Mouse (Mus musculus) frontal cortex, postnatal 10 days (tissue): Measurements from ENCODE around the gene Lrsam1.

Experiments
- DNase-seq, 2 experiments: peaks; one replicate each; pipeline ENCODE4 v3.0.0; 2022; ENCODE audit warnings: low spot score in 2 of 2, mixed read lengths in 1 of 2

Lrsam1 gene

DNA sequence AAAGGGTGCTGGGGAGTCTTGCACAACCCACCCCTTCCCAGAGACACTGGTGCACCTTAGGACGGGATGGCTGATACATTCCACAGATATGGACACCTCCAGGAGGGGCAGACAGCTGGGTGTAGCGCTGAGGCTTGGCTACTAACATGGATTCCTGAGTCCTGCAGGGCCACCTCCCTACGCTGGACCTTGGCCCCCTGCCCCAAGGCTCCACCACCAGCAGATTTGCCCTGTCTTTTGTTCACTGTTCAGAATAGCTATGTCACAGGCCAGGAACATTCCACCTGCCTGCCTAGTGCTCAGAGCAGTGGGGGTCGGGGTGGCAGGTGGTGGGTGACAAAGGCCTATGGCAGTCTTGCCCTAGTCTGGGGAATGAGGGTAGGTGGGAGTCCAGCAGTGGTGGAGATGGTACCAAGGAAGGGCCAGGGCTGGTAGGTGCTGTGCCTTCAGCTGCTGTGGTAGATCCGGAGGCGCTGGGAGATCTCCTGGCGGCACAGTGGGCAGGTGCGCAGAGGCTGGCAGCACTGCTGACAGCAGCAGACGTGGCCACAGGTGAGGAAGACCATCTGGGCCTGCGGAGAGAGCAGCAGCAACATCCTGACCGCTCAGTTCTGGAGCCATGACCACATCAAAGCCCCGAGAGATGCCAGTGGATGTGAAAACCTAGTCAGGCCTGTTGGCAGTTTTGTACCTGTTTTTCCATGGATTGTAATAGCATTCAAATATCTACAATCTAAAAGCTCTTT lies 34.9 kb downstream of the Lrsam1 start:
- no peak for DNase-seq

DNA sequence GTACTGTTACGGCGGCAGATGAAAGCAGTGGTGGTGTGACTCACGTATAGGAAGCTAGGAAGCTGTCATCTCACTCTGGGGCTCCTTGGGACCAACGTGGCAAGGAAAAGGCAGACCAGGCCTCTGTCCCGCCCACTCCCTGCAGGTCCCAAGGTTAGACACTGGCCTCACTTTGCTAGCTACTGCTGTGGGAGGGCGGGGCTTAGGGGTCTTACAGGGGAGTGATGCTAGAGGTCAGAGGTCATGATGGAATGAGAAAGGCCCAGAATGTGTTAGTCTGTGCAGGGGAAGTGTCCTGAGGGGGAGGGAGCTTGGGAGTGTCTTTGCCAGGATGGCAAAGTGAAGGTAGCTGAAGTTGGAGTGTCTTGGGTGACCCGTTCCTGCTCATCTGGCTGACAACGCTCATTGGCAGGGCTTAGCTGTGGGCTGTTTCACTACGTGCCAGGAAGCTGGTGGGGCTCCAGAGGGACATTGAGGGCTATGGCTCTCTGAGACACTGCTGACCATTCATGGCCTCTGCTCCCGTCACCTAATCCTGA lies 37.0 kb downstream of the Lrsam1 start:
- no peak for DNase-seq

DNA sequence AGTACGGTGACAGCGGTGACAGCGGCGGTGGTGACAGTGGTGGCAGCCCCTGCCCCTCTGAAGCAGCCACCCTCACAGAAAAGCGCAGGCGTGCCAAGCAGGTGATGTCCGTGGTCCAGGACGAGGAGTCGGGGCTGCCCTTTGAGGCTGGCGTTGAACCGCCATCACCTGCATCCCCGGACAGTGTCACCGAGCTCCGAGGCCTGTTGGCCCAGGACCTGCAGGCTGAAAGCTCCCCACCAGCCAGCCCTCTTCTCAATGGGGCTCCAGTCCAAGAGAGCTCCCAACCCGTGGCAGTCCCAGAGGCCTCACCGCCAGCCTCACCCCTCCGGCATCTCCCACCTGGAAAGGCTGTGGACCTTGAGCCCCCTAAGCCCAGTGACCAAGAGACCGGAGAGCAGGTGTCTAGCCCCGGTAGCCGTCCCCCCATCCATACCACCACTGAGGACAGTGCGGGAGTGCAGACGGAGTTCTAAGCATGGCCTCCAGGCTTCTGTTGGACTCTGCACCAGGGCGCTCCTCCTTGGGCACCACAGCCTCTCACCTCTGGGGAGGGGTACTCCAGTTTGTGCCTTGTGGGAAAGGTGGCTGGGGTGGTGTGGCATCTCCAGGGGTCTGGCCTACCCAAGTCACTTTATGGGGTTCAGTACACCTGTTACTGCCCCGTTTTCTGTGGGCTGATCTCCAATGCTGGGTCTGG lies 37.7 kb downstream of the Lrsam1 start:
- DNase-seq: no peak

DNA sequence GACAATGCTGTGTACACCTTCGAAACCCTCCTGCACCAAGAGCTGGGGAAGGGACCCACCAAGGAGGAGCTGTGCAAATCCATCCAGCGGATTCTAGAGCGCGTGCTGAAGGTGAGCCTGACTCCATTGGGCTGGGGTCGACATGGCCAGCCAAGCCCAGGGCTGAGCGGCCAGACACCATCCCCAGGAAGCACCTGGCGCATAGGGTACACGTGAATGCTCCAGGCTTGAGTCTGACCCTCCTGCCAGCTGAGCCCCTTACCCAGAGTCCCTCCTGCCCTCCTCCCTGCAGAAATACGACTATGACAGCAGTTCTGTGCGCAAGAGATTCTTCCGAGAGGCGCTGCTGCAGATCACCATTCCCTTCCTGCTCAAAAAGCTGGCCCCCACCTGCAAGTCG lies 38.9 kb downstream of the Lrsam1 start:
- no peak for DNase-seq

DNA sequence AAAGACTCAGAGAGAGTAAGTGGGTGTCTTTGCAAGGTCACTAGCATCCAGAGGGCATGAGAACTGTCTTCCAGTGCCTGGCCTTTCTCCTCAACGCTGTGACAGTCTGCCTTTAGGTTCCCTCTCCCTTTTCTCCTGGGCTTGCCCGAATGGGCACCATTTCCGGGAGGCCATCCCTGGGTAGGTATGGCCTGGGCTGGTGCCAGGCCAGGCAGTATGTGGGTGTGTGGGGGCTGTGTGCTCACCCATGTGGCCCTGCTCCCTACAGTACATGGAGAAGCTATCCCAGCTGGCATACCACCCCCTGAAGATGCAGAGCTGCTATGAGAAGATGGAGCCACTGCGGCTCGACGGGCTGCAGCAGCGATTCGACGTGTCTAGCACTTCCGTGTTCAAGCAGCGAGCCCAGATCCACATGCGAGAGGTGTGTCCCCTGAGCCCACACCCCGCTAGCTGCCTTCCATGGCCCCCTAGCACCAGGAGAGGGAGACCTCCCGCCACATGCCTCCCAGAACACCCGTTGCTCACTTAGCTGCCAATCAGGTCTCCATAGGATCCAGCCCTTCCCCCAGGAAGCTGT lies 39.5 kb downstream of the Lrsam1 start:
- DNase-seq: no peak

DNA sequence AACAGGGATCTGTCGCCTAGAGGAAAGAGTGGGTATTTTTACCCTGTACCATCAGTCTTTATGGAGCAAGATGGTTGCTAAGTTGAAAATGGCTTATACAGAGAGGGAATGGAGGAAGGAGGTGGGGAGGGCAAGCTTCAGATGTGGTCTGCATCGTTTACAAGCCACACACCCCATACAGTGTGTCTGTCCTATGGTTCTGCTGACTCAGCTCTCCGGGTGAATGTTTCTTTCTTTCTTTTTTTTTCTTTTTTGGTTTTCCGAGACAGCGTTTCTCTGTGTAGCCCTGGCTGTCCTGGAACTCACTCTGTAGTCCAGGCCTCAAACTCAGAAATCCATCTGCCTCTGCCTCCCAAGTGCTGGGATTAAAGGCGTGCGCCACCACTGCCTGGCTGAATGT lies 40.2 kb downstream of the Lrsam1 start:
- no peak for DNase-seq

DNA sequence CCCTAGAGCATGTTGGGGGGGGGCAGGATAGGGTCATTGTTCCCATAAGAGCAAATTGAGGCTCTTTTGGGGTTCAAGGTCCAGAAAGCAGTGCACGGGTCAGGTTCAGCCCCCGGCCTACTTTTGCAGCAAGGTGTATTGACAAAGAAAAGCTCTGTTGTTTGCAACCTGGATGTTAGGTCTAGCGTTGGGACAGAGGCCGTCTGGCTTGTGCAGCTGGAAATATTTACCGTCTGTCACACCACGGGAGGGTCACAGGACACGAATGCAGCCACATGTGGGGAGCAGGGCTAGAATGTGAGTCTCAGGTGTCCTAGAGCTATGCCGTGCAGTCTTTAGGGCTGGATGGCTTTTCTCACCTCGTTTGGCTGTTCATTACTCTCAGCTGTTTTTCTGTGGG lies 43.0 kb downstream of the Lrsam1 start:
- DNase-seq: no peak

DNA sequence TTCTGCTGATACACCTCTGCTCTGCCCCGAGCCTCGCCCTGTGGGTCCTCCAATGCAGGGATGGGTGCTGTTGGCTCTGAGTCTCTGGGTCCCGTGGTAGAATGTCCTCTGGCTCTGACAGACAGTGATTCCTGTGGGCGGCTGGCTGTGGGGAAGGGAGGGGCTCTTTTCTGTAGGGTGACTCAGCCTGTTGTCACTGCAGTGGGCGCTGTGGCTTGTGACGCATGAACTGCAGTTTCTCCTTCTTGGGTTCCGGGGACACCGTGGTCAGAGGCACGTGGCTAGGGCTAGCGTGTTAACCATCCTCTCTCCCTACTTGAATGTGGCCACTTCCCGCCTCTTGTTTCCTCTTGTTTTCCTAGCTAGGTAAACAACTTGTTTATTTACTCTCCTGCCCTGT lies 43.9 kb downstream of the Lrsam1 start:
- no peak for DNase-seq

DNA sequence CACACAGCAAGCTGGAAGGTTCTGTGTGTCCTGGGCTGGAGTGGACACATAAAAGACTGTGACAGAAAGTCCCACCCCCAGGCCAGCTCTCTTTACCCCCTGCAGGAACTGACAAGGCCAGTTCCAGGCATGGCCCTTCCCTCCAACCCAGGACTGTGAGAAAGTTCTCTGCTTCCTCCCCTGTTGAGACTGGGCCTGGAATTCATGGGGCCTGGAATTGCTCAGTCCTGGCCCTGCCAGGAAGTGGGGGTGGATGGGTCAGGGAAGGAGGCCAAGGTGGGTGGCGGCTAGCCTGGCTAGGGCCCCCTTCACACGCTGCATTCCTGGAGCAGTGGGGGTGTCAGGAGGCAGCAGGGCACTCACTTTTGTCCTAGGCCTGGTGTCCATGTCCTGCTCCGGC lies 46.5 kb downstream of the Lrsam1 start:
- DNase-seq: peak in 1 of 2 experiments; percentile 61

DNA sequence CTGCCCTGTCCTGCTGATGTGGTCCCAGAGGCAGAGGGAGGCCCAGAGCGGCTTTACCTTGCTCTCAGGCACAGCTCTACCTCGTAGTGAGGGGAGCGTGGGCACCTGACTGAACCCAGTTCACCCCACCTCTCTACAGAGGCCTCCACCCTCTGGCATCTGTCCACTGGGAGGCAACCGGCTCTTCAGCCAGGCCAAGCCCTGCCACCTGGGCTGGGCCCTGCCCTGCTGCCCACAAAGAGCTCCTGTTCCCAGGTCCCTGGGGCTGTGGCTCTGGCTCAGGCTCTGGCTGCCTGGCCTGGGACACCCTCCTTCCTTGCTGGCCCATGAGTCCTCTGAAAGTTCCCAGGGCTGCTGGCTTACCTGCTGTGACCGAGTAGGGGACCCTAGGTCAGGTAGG lies 47.1 kb downstream of the Lrsam1 start:
- DNase-seq: no peak

DNA sequence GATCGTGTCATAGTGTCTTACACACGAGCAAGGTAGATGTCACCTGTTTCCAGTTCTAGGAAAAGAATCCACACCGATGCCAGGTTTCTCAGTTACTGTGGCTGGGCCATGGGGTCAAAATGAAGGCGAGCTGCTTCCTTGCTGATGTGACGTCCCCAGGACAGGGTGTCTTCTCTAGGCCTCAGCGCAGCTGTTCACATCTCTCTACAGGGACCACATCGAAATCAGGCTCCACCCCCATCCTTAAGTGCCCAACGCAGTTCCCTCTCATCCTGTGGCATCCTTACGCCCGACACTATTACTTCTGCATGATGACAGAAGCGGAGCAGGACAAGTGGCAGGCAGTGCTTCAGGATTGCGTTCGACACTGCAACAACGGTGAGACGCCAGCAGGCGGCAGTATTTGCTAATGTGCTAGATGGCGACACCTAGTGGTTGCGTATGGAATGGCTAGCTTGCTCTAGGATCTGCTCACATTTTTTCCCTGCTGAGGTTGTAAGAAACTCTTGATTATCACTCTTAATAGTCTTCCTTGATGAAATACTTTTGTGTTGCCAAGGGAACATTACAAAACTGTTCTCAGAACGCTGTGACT lies 49.1 kb downstream of the Lrsam1 start:
- DNase-seq: peak in 1 of 2 experiments; percentile 80

DNA sequence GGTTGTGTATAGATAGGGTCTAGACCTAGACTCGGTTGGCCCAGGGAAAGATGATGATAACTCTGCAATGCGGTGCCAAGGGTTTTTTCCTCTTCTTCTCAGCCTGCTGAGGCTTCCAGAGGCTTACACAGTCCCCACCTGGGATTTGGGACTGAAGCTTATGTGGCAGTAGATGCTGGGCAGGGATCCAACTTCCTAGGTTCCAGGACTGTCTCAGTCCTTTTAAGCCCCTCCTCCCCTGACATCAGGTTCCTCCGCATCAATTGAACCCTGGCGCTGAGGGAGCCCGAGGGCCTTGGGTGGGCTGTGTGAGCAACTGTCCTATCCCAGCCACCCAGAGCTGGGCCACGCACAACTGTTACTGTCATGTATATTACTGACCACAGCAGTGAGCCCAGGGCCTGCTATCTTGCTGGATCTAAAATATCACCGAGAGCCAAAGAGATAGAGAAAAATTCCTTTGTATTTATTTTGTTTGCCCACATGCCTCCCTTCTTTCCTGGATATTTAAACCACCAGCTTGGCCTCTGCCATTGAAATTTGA lies 49.7 kb downstream of the Lrsam1 start:
- DNase-seq: no peak

DNA sequence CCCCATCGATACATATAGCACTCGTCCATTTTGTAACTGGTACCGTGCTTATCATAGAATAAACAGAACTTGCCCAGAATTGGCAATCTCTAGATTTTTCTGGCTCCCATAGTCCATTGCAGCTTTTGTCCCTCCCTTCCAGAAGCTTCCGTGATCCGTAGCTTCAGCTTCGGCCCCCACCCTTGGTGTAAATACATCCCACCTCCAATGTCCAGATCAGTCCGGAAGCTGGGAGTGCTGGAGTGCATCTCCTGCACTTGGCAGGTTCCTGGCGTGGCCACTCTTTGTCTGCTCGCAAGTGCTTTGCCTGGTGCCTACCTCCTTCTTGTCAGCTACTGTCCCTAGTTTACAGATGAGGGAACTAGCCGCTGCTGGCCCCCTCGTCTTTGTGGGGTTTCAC lies 52.6 kb downstream of the Lrsam1 start:
- DNase-seq: no peak

DNA sequence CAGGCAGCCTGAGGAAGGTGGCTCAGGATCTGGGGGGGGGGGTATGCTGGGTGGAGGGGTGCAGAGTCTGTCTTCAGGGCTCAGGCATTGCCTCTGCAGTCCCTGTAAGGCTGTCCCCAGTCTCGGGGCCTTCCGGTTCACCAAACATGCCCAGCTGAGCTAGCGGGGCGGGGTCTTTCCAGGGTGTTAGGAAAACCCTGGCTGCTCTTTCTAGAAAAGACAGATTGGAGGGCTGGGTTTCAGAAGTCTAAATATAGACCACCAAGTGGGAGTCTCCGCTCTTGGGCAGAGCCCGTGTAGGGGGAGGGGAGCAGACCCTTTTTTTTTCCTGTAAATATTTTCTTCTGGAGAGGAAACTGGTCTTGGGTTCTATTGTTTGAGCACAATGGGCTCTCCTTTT lies 53.1 kb downstream of the Lrsam1 start:
- peak; percentile 57 to 62 for DNase-seq

DNA sequence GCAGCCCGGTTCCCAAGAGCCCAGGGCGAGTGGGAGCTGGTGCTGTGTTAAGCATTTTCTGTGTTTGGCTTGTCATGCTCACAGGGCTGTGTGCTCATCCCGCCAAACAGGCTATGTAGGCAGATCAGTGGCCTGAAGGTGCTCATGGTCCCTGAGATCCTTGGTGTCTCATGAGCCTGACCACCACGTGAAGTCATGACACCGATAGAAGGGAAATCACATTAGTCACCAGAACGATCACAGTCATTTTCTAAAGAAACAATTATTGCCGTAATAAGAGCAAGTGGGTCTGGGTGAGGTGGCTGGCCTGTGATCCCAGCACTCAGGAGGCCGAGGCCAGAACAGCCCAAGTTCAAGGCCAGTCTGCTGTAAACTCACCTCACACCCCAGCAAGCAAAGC lies 54.0 kb downstream of the Lrsam1 start:
- no peak for DNase-seq

DNA sequence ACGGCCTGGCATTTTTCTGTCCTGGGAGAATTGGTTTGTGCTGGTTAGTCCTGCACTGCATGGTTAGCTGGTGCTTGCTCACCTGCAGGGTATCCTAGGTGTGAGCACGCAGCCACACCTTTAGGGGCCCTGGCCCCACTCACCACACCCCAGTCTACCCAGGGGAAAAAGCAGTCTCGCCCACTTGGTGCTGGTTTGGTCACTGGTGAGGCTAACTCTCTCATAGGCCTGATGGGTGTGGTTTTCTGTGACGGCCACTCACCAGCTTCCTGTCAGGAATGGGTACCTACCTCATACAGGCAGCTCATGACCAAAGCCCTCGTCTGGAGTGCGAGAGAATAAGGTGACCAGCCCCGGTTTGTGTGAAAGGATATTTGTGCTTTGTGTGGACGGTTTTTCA lies 56.1 kb downstream of the Lrsam1 start:
- no peak for DNase-seq

DNA sequence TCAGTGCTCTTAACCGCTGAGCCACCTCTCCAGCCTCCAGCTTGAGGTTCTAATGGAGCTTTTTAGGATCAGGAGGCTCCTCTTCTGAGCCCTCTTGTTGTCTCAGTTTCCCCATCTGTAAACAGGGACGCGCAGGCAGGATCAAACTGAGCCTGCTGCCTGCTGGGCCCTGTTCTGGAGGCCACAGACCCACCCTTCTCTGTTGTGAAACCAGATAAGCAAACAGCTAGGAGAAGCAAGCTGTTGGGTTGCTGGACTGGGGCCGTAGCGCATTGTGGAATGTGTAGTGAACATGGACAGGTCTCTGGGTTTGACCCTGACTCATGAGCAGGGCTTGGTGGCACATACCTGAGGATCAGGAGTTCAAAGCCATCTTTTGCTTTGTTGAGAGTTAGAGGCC lies 56.8 kb downstream of the Lrsam1 start:
- DNase-seq: no peak

DNA sequence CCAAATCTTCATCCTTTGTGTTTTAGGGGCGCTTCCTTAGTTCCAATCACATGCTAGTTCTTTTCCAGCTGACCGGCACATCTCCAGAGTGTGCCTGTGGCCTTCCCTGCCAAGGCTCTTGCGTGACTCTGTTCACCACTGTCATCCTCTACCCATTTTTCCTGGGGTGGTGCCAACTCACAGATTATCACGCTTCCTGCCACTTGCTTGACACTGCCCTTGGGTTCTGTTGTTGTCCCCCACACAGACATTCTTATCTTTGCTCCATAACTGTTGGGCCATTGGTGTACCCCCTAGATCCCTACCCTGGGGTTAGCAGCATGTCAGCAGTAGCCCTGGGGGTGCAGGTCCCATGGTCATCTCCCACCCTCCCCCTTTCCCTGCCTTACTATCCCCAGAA lies 57.9 kb downstream of the Lrsam1 start:
- DNase-seq: no peak

DNA sequence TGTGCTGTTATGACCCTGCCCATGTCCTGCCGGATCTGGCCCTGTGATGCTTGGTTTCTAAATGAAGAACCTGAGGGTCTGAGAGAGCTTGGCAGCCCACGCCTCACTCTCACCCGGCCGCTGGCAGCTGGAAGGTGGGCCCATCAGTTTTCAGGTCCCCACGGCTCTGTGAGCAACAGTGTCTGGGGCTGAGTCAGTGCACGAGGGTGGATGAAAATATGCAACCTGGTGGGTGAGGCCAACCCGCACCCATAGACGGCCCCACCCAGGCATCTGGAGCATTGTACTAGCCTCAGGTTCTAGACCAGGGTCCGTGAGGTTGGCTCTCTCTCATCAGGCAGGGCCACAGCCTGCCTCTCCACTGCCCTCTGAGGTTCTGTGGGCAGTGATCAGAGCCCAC lies 59.3 kb downstream of the Lrsam1 start:
- DNase-seq: no peak

DNA sequence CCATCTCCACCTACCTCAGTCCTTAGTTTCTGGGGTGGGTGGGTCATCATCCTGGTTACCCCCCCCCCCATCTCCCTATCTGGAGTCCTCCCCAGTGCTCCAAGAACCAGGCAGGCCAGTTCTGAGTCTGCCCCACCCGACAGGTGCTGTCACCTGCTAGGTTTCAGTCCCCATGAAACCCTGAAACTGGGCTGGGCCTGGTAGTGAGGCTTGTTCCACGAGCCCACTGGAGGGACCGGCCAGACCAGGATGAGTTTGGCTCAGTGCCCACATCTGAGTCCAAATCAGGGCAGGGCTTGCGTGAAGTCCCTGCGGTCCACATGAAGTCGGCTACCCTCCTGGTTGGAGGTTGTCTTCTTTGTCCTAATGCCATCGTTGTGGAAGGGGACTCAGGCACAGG lies 62.4 kb downstream of the Lrsam1 start:
- no peak for DNase-seq

DNA sequence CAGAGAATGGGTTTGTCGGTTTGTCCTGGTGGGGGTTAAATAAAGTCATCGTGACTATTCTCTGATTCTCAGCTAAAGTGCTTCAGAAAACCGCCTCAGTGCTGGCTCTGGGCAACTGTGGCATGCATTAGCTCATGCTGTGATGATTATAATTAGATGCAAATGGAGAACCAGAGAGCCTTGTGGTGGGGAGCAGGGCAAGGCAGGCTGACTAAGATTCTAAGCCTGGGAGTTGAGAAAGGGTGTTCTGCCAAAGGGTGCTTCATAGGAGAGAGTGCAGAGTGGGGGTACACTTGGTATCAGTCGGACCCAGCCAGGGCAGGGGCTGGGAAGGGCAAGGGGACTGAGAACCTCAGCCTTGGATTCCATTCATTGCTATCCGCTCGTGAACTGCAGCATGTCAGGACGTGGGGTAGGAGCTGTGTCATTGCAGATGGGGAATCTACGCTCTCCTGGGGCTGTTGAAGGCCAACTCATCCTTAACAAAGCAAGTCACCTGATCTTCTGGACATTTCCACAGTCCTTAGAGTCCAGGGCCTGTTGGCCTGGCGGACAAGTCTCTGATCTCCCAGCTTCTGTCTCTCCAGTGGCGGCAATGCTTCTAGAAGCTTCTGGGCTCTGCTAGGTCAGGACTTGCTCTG lies 64.8 kb downstream of the Lrsam1 start:
- no peak for DNase-seq

DNA sequence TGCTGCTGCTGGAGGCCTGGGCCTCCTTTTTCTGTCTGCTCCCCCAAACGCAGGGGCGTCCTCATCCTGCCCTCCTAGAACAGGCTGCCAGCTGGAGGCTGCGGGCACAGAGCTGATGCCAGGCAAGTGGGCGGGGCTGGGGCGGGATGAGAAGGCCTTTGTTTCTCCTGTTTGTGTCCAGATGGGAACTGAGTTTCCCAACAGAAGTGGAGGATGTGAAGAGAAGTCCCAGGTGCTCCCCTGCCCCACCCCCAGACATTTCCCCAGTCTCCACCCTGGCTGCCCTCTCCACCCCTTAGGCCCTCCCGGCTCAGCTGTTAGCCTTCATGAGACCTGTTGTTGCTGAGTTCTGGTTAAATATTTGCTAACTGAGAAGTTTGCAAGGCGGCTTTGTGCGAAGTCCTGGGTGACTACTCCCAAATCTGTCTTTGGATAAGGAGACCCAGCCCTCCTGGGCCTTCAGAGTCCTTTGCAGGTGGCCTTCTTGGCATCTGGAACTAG lies 65.8 kb downstream of the Lrsam1 start:
- DNase-seq: no peak
